ENCODE assay signal across 17 mouse cellular contexts in the genomic region with DNA sequence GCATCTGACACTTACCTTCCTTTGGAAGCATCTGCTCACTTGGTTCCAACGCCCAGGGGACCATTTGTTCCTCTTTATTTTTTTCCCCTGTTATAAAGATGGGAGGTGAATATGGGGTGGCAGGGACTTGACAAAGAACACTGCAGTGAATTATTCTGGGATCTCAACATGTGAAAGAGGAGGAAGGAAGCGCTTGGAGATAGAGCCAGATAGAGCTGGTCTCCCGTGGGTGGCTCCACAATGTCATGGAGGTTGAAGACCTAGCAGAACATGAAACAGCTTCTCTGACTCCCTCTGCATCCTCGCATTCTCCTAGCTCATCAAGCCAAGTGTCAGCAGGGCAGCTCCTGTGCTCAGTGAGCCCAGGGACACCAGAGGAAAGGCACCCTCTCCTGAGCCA.
"Had no signal": no experiment of that assay in that cellular context is flagged by ENCODE, and none has a peak within 500 bp of the region (broad histone marks: within the 10 kb centered on the region; RNA-seq: fewer than 3 reads in every experiment).

No protein-coding gene starts in this region.

- H3K27ac ChIP-seq: intestine, embryonic 15.5 days; limb, embryonic 12.5 days; liver, embryonic 13.5 days; lung, embryonic 15.5 days; macrophage; midbrain, embryonic 15.5 days; neural tube, embryonic 12.5 days; stomach, postnatal 0 days had no signal

- H3K4me3 ChIP-seq: intestine, embryonic 15.5 days; limb, embryonic 12.5 days; liver, embryonic 13.5 days; lung, embryonic 15.5 days; megakaryocyte, embryonic 14.5 days; midbrain, embryonic 15.5 days; neural tube, embryonic 12.5 days had no signal

- DNase-seq: kidney, adult 18-20 months; kidney, postnatal 10 days; kidney, postnatal 4 days; liver; liver, embryonic 13.5 days; liver, postnatal 0 days; lung, postnatal 14 days; thymus, adult 18-20 months; thymus, postnatal 14 days had no signal
